Mouse (Mus musculus) intestine, embryonic 16.5 days (tissue): ENCODE measurements around the gene Gm43518. TPM values are rescaled to one million over a fixed set of nuclear protein-coding genes. Genes with fewer than 3 reads are reported as not detected.

ENCODE experiments used
- ATAC-seq: fragments of 200-750 bp; cut with Nextera tagmentation; 2 replicates; pipeline ENCODE4 v1.8.0; 2017; ENCODE audit warnings: moderate TSS enrichment, moderate library complexity
- H3K27ac ChIP-seq: fragments of 300-500 bp; sonication (generic); 2 replicates; pipeline ENCODE4 v1.5.1; 2014; ENCODE audit warnings: mild to moderate bottlenecking, low read length
- H3K27me3 ChIP-seq: fragments of 300-500 bp; sonication (generic); replicated peaks from 2 replicates; pipeline ENCODE4 v1.6.1; 2014; ENCODE audit warnings: low read length, control low read depth, mixed read lengths; ENCODE audit not compliant: control insufficient read depth, insufficient read depth
- H3K36me3 ChIP-seq: fragments of 300-500 bp; sonication (generic); 2 replicates; pipeline ENCODE4 v1.6.1; 2014; ENCODE audit warnings: low read length, control low read depth; ENCODE audit not compliant: control insufficient read depth, insufficient read depth
- H3K4me1 ChIP-seq: fragments of 300-500 bp; sonication (generic); 2 replicates; pipeline ENCODE4 v1.6.1; 2014; ENCODE audit warnings: low read length, control low read depth, mixed read lengths; ENCODE audit not compliant: control insufficient read depth, insufficient read depth
- H3K4me2 ChIP-seq: fragments of 300-500 bp; sonication (generic); 2 replicates; pipeline ENCODE4 v1.6.1; 2014; ENCODE audit warnings: low read depth, low read length, control low read depth
- H3K4me3 ChIP-seq: fragments of 300-500 bp; sonication (generic); 2 replicates; pipeline ENCODE4 v1.5.1; 2014; ENCODE audit warnings: mild to moderate bottlenecking, low read length
- H3K9ac ChIP-seq: fragments of 300-500 bp; sonication (generic); 2 replicates; pipeline ENCODE4 v1.6.1; 2014; ENCODE audit warnings: low read depth, low read length
- H3K9me3 ChIP-seq: fragments of 300-500 bp; sonication (generic); 2 replicates; pipeline ENCODE4 v1.6.1; 2016; ENCODE audit warnings: low read length, control low read depth; ENCODE audit not compliant: control insufficient read depth
- WGBS: fragments of 180-500 bp; shearing (Covaris S2); extraction: QIAGEN DNeasy Blood & Tissue Kit; methylation state at CpG from one replicate; pipeline ENCODE4 v1.1.7; 2014; 5-methylcytosine and 5-hydroxymethylcytosine counted together
- polyA plus RNA-seq: library from polyadenylated mRNA; unstranded; fragments of >200 nt; fragmentation: Nextera tagmentation; extraction: Ambion mirVana; gene quantifications from 2 replicates; pipeline ENCODE4 v1.2.1, GENCODE M21; 2015

The Gm43518 gene
- polyA plus RNA-seq, 1 experiment from 2014 or later = 1.2 TPM

- H3K9me3 ChIP-seq = no peaks in the 10 kb centered on the region
- H3K4me3 ChIP-seq = peak within 1 kb of the TSS; percentile 76
- WGBS = under 1% methylated on average over 56 of the region's 56 CpGs
- ATAC-seq = peak; percentile 97
- H3K4me2 ChIP-seq = peak within 1 kb of the TSS; percentile 87
- H3K36me3 ChIP-seq = peaks cover 8% of the 10 kb centered on the region
- no peaks in the 10 kb centered on the region for H3K27me3 ChIP-seq
- peaks cover 2% of the 10 kb centered on the region; the same call in 1 of the 2 replicates for H3K4me1 ChIP-seq
- H3K9ac ChIP-seq = peak within 1 kb of the TSS; percentile 99
- H3K27ac ChIP-seq = peak within 1 kb of the TSS; percentile 85
These were observed 3.3 kb downstream of the Gm43518 start, which contains the start of gene Ccdc62 for GRCm38 (mm10) chr5:123930508-123930989. Gene Ccdc62, plus strand, starts transcription at chr5:123930679.

DNA sequence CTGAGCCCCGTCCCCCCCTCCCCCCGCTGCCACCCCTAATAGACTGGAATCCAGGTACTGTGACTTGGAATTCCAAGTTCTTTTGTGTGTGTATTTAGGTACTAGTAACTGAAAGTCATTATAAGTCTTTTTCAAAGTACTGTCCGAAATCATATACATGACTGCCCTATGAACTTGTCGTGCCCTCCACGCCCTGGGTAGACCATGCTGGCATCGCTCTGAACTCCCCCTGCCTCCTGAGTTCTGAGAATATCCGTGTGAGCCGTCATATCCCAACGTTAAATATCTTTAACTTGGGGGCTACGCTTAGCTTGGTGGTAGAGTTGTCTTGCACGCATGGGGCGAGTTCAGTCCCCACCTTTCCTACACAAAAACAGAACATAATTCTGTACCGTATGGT, 3.9 kb downstream of the Gm43518 start:
- Histone ChIP-seq H3K4me3 (peak overlapping the region; percentile 76), H3K27me3 (no peaks in the 10 kb centered on the region), H3K36me3 (peaks cover 8% of the 10 kb centered on the region), H3K4me1 (peaks cover 2% of the 10 kb centered on the region; the same call in 1 of the 2 replicates), H3K9ac (peak overlapping the region; percentile 99), H3K4me2 (peak overlapping the region; percentile 87), H3K27ac (peak overlapping the region; percentile 83), H3K9me3 (no peaks in the 10 kb centered on the region)
- no peak for ATAC-seq
- WGBS = 48% methylated on average over 13 of the region's 13 CpGs

DNA sequence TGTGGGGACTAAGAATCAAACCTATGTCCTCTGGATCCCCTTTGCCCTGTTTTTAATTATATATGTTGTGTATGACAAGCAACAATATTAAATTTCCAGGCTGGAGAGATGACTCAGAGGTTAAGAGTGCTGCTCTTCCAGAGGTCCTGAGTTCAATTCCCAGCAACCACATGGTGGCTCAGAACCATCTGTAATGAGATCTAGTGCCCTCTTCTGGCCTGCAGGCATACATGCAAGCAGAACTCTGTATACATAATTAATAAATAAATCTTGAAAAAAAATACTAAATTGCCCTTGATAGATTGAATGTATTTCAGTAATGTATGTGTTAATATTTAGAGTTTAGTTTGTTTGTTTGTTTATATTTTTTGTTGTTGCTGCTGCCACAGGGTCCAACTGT, 5.7 kb downstream of the Gm43518 start:
- Histone ChIP-seq H3K4me2 (no peak overlapping the region), H3K36me3 (peaks cover 3% of the 10 kb centered on the region; the same call in 1 of the 2 replicates), H3K9me3 (no peaks in the 10 kb centered on the region), H3K4me3 (no peak overlapping the region), H3K27ac (no peak overlapping the region), H3K4me1 (peaks cover 2% of the 10 kb centered on the region; the same call in 1 of the 2 replicates), H3K27me3 (no peaks in the 10 kb centered on the region), H3K9ac (no peak overlapping the region)
- no peak for ATAC-seq

DNA sequence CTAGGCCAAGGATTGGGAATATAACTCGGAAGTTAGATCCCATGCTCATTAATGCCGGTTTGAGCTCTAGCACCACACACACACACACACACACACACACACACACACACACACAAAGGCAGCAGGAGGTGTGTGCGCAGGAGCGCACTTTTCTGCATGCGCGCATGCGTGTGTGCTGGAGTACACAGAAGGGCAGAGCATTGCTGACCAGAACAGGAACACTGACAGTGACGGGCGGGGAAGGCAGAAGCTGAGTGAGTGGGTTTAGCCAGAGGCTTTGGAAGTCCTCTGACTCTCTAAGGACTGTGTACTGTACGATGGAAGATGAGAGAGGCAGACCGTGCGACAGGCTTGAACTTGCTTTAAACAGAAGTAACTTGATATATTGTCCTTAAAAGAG, 6.3 kb downstream of the Gm43518 start:
- ATAC-seq = no peak
- no peak overlapping the region for H3K4me3 ChIP-seq
- no peaks in the 10 kb centered on the region for H3K9me3 ChIP-seq
- 91% methylated on average over 12 of the region's 12 CpGs for WGBS
- 0 out of 2 replicates have a peak, but pooled peaks cover 3% of the 10 kb centered on the region for H3K36me3 ChIP-seq
- no peak overlapping the region for H3K4me2 ChIP-seq
- no peak overlapping the region for H3K9ac ChIP-seq
- no peak overlapping the region for H3K27ac ChIP-seq
- peaks cover 2% of the 10 kb centered on the region; the same call in 1 of the 2 replicates for H3K4me1 ChIP-seq
- no peaks in the 10 kb centered on the region for H3K27me3 ChIP-seq

DNA sequence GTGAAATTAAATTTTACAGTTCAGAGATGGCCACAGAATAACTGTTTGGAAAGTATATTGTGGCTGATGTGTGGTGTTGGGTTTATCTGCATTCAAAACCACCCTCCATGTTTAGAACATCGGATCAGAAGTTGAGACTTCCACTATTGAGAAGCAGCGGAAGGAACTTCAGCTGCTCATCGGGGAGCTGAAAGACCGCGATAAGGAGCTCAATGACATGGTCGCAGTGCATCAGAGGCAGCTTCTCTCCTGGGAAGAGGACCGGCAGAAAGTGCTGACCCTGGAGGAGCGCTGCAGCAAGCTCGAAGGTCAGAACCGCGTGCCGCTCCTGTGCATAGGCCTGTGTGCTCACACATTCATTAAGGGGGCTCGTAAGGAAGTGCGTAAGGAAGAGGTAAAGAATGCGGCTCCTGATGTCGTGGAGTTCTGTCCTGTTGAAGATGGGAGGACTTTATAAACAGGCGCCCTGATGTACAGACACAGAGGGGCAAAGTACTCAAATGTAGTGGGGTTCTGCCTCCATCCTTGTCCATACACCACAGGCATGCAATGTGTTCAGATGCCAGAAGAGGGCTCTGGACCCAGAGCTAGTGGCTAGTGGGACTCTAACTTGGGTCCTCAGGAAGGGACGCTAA, 6.9 kb downstream of the Gm43518 start:
- 39% methylated on average over 18 of the region's 18 CpGs for WGBS
- H3K36me3 ChIP-seq = no peaks in the 10 kb centered on the region
- H3K9ac ChIP-seq = no peak overlapping the region
- peaks cover 2% of the 10 kb centered on the region; the same call in 1 of the 2 replicates for H3K4me1 ChIP-seq
- no peak overlapping the region for H3K4me2 ChIP-seq
- H3K9me3 ChIP-seq = no peaks in the 10 kb centered on the region
- H3K27me3 ChIP-seq = no peaks in the 10 kb centered on the region
- no peak for ATAC-seq
- H3K4me3 ChIP-seq = no peak overlapping the region
- no peak overlapping the region for H3K27ac ChIP-seq

GRCm38 (mm10) chr5:123935931-123936330, 8.7 kb downstream of the Gm43518 start:
- H3K27me3 ChIP-seq = no peaks in the 10 kb centered on the region
- H3K4me2 ChIP-seq = no peak overlapping the region
- peaks cover 2% of the 10 kb centered on the region; the same call in 1 of the 2 replicates for H3K4me1 ChIP-seq
- no peak overlapping the region for H3K4me3 ChIP-seq
- H3K9ac ChIP-seq = no peak overlapping the region
- no peaks in the 10 kb centered on the region for H3K36me3 ChIP-seq
- no peak for ATAC-seq
- H3K27ac ChIP-seq = no peak overlapping the region
- WGBS = 86% methylated on average over 5 of the region's 5 CpGs
- no peaks in the 10 kb centered on the region for H3K9me3 ChIP-seq

GRCm38 (mm10) chr5:123938479-123938878, 11.3 kb downstream of the Gm43518 start:
- H3K36me3 ChIP-seq = no peaks in the 10 kb centered on the region
- WGBS = 77% methylated on average over 5 of the region's 5 CpGs
- H3K4me2 ChIP-seq = no peak overlapping the region
- ATAC-seq = no peak
- H3K9me3 ChIP-seq = no peaks in the 10 kb centered on the region
- no peaks in the 10 kb centered on the region for H3K27me3 ChIP-seq
- no peak overlapping the region for H3K27ac ChIP-seq
- H3K4me1 ChIP-seq = no peaks in the 10 kb centered on the region
- H3K4me3 ChIP-seq = no peak overlapping the region
- no peak overlapping the region for H3K9ac ChIP-seq

- Histone ChIP-seq H3K27me3 (no peaks in the 10 kb centered on the region), H3K36me3 (no peaks in the 10 kb centered on the region), H3K27ac (no peak overlapping the region), H3K9me3 (no peaks in the 10 kb centered on the region), H3K4me3 (no peak overlapping the region), H3K4me1 (0 out of 2 replicates have a peak, but pooled peaks cover 2% of the 10 kb centered on the region), H3K9ac (no peak overlapping the region), H3K4me2 (no peak overlapping the region)
- 66% methylated on average over 4 of the region's 4 CpGs for WGBS
- ATAC-seq = no peak
These were observed 19.3 kb downstream of the Gm43518 start for GRCm38 (mm10) chr5:123946546-123946945.

- 50% methylated on average over 7 of the region's 7 CpGs for WGBS
- ATAC-seq = 0 out of 2 replicates have a peak, but pooled peaks have one; percentile 13
These were observed 20.0 kb downstream of the Gm43518 start for GRCm38 (mm10) chr5:123947041-123947761.

More at GRCm38 (mm10) chr5:123947041-123947761, 20.0 kb downstream of the Gm43518 start:
- H3K9me3 ChIP-seq = no peaks in the 10 kb centered on the region
- no peak overlapping the region for H3K9ac ChIP-seq
- no peaks in the 10 kb centered on the region for H3K36me3 ChIP-seq
- H3K27ac ChIP-seq = no peak overlapping the region
- no peak overlapping the region for H3K4me2 ChIP-seq
- no peaks in the 10 kb centered on the region for H3K27me3 ChIP-seq
- no peak overlapping the region for H3K4me3 ChIP-seq
- H3K4me1 ChIP-seq = 0 out of 2 replicates have a peak, but pooled peaks cover 2% of the 10 kb centered on the region
